Mouse (Mus musculus) erythroblast, embryonic 14.5 days (primary cell): ENCODE data around the gene Slc26a9.

Experiments
- GATA1 ChIP-seq: IDR thresholded peaks from 2 replicates; pipeline ENCODE4 v1.6.1; 2012; ENCODE audit warnings: low read length, inconsistent platforms, mixed read lengths
- TAL1 ChIP-seq: IDR thresholded peaks from 3 replicates; pipeline ENCODE4 v1.6.1; 2012; ENCODE audit warnings: low read length, inconsistent platforms, mixed read lengths

GRCm38 (mm10) chr1:131765357-131766001 lies 21.7 kb downstream of the Slc26a9 start:
- TF ChIP-seq TAL1, result no peak
- no peak for TF ChIP-seq GATA1
